Mouse (Mus musculus) lung, embryonic 16.5 days (tissue): ENCODE results near the gene Plod2. TPM values are rescaled to one million over a fixed set of nuclear protein-coding genes. Genes with fewer than 3 reads are reported as not detected.

Source experiments
- ATAC-seq: fragments of 200-750 bp; cut with Nextera tagmentation; 2 replicates; pipeline ENCODE4 v1.8.0; 2017; ENCODE audit warnings: low read depth, mild to moderate bottlenecking, moderate library complexity
- H3K27ac ChIP-seq: fragments of 300-500 bp; sonication (generic); 2 replicates; pipeline ENCODE4 v1.5.1; 2014; ENCODE audit warnings: mild to moderate bottlenecking, control low read depth, low read length
- H3K27me3 ChIP-seq: fragments of 300-500 bp; sonication (generic); 2 replicates; pipeline ENCODE4 v1.6.1; 2014; ENCODE audit warnings: low read depth, low read length, mixed read lengths; ENCODE audit not compliant: control insufficient read depth, insufficient read depth
- H3K36me3 ChIP-seq: fragments of 300-500 bp; sonication (generic); 2 replicates; pipeline ENCODE4 v1.6.1; 2014; ENCODE audit warnings: low read length; ENCODE audit not compliant: control insufficient read depth, insufficient read depth
- H3K4me1 ChIP-seq: fragments of 300-500 bp; sonication (generic); replicated peaks from 2 replicates; pipeline ENCODE4 v1.6.1; 2014; ENCODE audit warnings: low read length, mixed read lengths; ENCODE audit not compliant: control insufficient read depth, insufficient read depth
- H3K4me2 ChIP-seq: fragments of 300-500 bp; sonication (generic); 2 replicates; pipeline ENCODE4 v1.6.1; 2014; ENCODE audit warnings: low read depth, low read length, control low read depth
- H3K4me3 ChIP-seq: fragments of 300-500 bp; sonication (generic); 2 replicates; pipeline ENCODE4 v1.5.1; 2014; ENCODE audit warnings: mild to moderate bottlenecking, low read length, control low read depth
- H3K9ac ChIP-seq: fragments of 300-500 bp; sonication (generic); 2 replicates; pipeline ENCODE4 v1.6.1; 2014; ENCODE audit warnings: low read length, control low read depth
- H3K9me3 ChIP-seq: fragments of 300-500 bp; sonication (generic); 2 replicates; pipeline ENCODE4 v1.6.1; 2016; ENCODE audit warnings: low read length; ENCODE audit not compliant: control insufficient read depth
- WGBS: fragments of 180-500 bp; shearing (Covaris S2); extraction: QIAGEN DNeasy Blood & Tissue Kit; methylation state at CpG from one replicate; pipeline ENCODE4 v1.1.7; 2014; 5-methylcytosine and 5-hydroxymethylcytosine counted together
- polyA plus RNA-seq: library from polyadenylated mRNA; unstranded; fragments of >200 nt; fragmentation: Nextera tagmentation; extraction: Ambion mirVana; gene quantifications from 2 replicates; pipeline ENCODE4 v1.2.1, GENCODE M21; 2015

The Plod2 gene
- polyA plus RNA-seq, 1 experiment from 2014 or later = 53.4 TPM

DNA sequence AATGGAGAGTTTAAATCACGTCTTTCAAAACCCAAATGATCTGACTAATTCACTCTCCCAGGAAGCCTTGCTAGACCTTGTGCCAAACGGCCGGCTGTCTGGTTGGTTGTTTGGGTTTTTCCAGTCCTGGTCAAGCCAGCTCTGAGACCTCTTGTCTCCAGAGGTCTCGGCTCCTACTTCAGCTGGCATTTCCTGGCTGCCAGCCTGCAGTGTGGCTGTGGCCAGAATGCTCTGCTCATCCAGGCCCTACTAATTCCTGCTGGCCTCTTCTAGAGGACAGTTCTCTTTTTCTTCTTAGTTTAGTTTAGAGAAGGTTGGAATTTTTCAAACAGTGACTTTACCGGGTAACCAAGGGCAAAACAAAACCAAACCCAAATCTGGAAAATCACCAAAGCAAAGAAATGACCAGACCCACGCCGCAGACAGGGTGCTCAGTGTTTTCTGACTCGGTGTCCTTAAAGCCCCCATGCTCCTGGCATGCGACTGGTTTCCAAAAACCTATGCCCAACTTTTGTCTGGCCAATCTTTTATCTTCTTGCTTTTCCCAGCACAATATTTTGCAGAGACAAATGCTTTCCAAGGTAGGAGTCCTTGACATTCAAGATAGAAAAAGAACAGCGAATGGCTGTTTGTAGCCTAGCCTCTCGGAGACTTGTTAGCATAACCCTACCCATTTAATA lies 7.9 kb downstream of the Plod2 start:
- peak overlapping the region; percentile 36; the same call in 1 of the 2 replicates for H3K27ac ChIP-seq
- 0 out of 2 replicates have a peak overlapping the region, but pooled peaks have one; percentile 15 for H3K9ac ChIP-seq
- ATAC-seq = no peak
- no peak overlapping the region for H3K4me3 ChIP-seq
- H3K27me3 ChIP-seq = no peaks in the 10 kb centered on the region
- WGBS = 60% methylated on average over 11 of the region's 11 CpGs
- no peaks in the 10 kb centered on the region for H3K9me3 ChIP-seq
- H3K4me1 ChIP-seq = peaks cover 43% of the 10 kb centered on the region
- H3K36me3 ChIP-seq = 0 out of 2 replicates have a peak, but pooled peaks cover 2% of the 10 kb centered on the region
- no peak overlapping the region for H3K4me2 ChIP-seq

GRCm38 (mm10) chr9:92550981-92551380 lies 9.0 kb downstream of the Plod2 start:
- ATAC-seq = no peak
- Histone ChIP-seq H3K27ac (no peak overlapping the region), H3K9me3 (no peaks in the 10 kb centered on the region), H3K4me2 (no peak overlapping the region), H3K9ac (no peak overlapping the region), H3K4me1 (peaks cover 34% of the 10 kb centered on the region), H3K36me3 (0 out of 2 replicates have a peak, but pooled peaks cover 2% of the 10 kb centered on the region), H3K4me3 (no peak overlapping the region), H3K27me3 (no peaks in the 10 kb centered on the region)
- 65% methylated on average over 2 of the region's 2 CpGs for WGBS

DNA sequence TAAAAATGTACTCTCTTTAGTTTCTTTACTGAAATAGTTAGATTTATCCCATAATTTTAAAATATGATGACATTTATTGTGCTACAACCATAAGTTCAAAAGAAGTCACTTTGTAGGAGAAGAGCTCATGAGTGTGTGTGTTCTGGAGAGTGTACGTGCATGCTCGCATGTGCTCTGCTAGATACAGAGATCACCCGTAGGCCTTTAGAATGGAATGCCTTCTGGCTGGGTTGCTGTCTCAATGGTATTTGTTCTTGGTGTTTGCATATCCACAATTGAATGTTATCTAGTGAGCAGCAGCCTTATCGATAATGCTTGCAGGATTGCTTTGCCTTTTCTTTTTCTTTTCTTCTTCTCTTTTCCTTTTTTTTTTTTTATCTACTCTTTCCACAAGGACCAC lies 9.6 kb downstream of the Plod2 start:
- WGBS = 51% methylated on average over 4 of the region's 4 CpGs

DNA sequence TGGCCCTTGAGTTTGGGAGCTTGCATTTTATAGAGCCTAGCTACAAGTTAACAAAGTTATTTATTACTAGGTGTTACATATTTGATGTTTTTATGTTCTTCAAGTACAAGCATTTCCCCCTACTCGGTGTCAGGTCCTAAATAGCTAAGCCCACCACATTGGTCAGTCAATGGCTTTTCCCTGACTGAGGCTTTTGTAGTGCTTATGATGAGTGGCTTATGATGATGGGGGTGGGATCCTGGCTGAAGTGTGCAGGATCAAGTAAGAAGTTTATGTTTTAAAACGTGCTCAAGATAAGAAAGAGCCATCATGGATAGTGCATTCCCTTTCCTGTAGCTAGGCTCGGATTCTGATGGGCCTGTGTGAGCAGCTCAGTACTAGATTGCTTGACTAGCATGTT lies 10.7 kb downstream of the Plod2 start:
- Histone ChIP-seq H3K27me3 (no peaks in the 10 kb centered on the region), H3K4me2 (no peak overlapping the region), H3K4me1 (peaks cover 27% of the 10 kb centered on the region), H3K4me3 (no peak overlapping the region), H3K9ac (no peak overlapping the region), H3K36me3 (0 out of 2 replicates have a peak, but pooled peaks cover 2% of the 10 kb centered on the region), H3K27ac (no peak overlapping the region), H3K9me3 (no peaks in the 10 kb centered on the region)
- no peak for ATAC-seq
- WGBS = 44% methylated on average over 3 of the region's 3 CpGs

More for the DNA sequence above, 9.6 kb downstream of the Plod2 start:
- Histone ChIP-seq H3K9ac (no peak overlapping the region), H3K4me3 (no peak overlapping the region), H3K36me3 (0 out of 2 replicates have a peak, but pooled peaks cover 2% of the 10 kb centered on the region), H3K4me1 (peaks cover 27% of the 10 kb centered on the region), H3K4me2 (no peak overlapping the region), H3K27ac (no peak overlapping the region), H3K9me3 (no peaks in the 10 kb centered on the region), H3K27me3 (no peaks in the 10 kb centered on the region)
- no peak for ATAC-seq

GRCm38 (mm10) chr9:92555006-92555958 lies 13.3 kb downstream of the Plod2 start:
- no peaks in the 10 kb centered on the region for H3K27me3 ChIP-seq
- H3K36me3 ChIP-seq = no peaks in the 10 kb centered on the region
- H3K4me3 ChIP-seq = no peak overlapping the region
- 65% methylated on average over 6 of the region's 6 CpGs for WGBS
- no peaks in the 10 kb centered on the region for H3K9me3 ChIP-seq
- H3K9ac ChIP-seq = no peak overlapping the region
- peaks cover 7% of the 10 kb centered on the region for H3K4me1 ChIP-seq
- no peak overlapping the region for H3K27ac ChIP-seq
- no peak for ATAC-seq
- H3K4me2 ChIP-seq = no peak overlapping the region

- WGBS = 59% methylated on average over 8 of the region's 8 CpGs
- Histone ChIP-seq H3K27me3 (no peaks in the 10 kb centered on the region), H3K4me3 (no peak overlapping the region), H3K9me3 (no peaks in the 10 kb centered on the region), H3K9ac (no peak overlapping the region), H3K36me3 (no peaks in the 10 kb centered on the region), H3K4me2 (no peak overlapping the region), H3K27ac (no peak overlapping the region), H3K4me1 (peaks cover 4% of the 10 kb centered on the region; the same call in 1 of the 2 replicates)
- ATAC-seq = no peak
These were observed 17.7 kb downstream of the Plod2 start for GRCm38 (mm10) chr9:92559750-92560149.

GRCm38 (mm10) chr9:92560840-92561547 lies 19.0 kb downstream of the Plod2 start:
- 46% methylated on average over 6 of the region's 6 CpGs for WGBS
- H3K9ac ChIP-seq = no peak overlapping the region
- H3K9me3 ChIP-seq = no peaks in the 10 kb centered on the region
- no peaks in the 10 kb centered on the region for H3K36me3 ChIP-seq
- ATAC-seq = peak; percentile 77
- no peaks in the 10 kb centered on the region for H3K27me3 ChIP-seq
- H3K27ac ChIP-seq = no peak overlapping the region
- no peak overlapping the region for H3K4me2 ChIP-seq
- peaks cover 4% of the 10 kb centered on the region; the same call in 1 of the 2 replicates for H3K4me1 ChIP-seq
- H3K4me3 ChIP-seq = no peak overlapping the region

DNA sequence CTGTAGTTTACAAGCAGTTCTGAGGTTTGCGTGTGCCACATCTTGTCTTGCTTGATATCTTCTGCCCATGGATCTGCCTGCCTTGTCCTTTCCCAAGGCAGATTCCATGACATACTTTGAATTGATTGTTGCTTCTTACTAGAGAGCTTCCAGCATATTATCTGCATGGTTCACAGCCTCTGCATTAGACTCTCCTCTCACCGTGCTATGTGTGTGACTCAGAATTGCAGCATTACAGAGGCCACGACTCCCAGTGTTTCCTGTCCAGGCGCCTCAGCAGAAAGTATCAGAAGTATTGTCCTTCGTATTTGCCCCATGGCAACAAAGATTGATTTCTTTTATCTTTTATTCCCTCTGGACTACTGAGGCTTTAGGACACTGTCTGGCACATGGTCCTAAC lies 20.4 kb downstream of the Plod2 start:
- no peak for ATAC-seq
- 69% methylated on average over 5 of the region's 5 CpGs for WGBS
- Histone ChIP-seq H3K4me2 (no peak overlapping the region), H3K27ac (no peak overlapping the region), H3K9ac (no peak overlapping the region), H3K36me3 (no peaks in the 10 kb centered on the region), H3K27me3 (no peaks in the 10 kb centered on the region), H3K4me3 (no peak overlapping the region), H3K4me1 (peaks cover 4% of the 10 kb centered on the region; the same call in 1 of the 2 replicates), H3K9me3 (no peaks in the 10 kb centered on the region)
